Mouse (Mus musculus): ENCODE data around the gene Pex6.

DNA sequence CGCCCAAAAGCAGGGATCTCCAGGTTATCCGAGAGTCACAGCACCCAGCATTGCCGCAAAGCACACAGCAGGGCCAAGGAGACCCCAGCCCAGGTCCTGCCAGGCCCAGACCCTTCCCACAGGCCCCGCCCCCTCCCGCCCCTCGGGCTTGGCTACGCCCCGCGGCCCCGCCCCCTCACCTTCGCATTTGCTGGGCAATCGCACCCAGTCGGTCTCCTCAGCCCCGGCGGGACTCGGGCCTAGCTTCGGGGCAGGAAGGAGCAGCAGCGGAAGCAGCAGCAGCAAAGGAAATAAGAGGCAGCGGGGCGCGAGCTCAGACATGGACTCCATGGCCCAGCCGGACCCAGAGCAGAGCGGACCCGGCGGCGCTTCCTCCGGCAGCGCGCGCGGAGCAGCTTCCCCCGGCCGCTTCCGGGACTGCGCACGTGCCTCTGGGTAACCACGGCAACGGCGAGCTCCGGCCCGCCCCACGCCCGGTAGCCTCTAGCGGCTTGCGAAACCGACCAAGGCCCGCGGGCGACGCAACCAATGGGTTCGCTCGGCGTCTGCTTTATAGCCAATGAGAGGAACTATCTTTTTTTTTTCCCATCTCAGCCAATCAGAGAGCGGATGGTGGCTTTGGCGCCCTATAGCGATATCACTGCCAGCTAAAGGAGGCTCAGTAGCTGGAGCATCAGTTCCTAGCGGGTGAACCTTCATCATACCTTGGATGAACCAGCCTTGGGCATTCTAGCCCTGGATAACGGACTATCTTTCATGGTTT, 40.7 kb downstream of the Pex6 start, which contains the start of gene Cnpy3:
- TF ChIP-seq CTCF (IDR thresholded peaks at IDR 0.05) (no peak), EP300 (IDR thresholded peaks at IDR 0.05) (peak; percentile 50; the same call in 1 of the 2 replicates)

All from lung, postnatal 0 days (tissue).